Mouse (Mus musculus): ENCODE results near the gene C8a. TPM values are rescaled to one million over a fixed set of nuclear protein-coding genes. Genes with fewer than 3 reads are reported as not detected.

Gene C8a
- polyA plus RNA-seq, 1 experiment from 2014 or later, result not detected

DNA sequence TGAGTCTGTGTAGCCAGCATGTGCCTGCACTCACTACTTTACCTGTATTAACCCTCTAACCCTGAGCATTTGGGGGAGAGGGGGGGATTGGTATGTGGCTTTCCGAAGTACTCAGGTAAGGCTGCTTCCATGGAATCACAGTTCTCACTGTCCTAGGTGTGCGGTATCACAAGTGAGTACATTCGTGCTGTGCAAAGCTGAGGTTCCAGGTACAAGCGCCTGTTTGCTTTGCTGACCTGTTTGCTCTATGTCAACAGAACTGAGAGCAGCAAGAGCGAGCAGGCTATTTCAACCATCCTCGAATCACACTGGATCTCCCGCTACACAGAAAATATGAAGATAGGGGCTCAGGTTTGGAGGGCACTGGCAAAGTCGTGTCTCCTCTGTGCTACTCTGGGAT lies 110.1 kb downstream of the C8a start, which contains the start of gene C8b:
Gene C8b (plus strand): TSS at position 253 of the 400 bp plus-strand sequence.
- 82% methylated on average over 8 of the region's 8 CpGs for WGBS
- Histone ChIP-seq H3K4me1 (replicated peaks) (no peaks in the 10 kb centered on the region), H3K27ac (no peak within 1 kb of the TSS), H3K9ac (no peak within 1 kb of the TSS), H3K27me3 (peaks cover 10% of the 10 kb centered on the region; the same call in 1 of the 2 replicates), H3K9me3 (replicated peaks) (no peaks in the 10 kb centered on the region), H3K4me2 (no peak within 1 kb of the TSS), H3K36me3 (no peaks in the 10 kb centered on the region), H3K4me3 (no peak within 1 kb of the TSS)
- no peak for ATAC-seq (replicated peaks; ENCODE audit: insufficient number of reproducible peaks, insufficient read depth, low FRiP score, low read depth)

Other genes with a start within 250 kb of the C8a start
- 0.08 and 0.18 TPM in 2 replicates for gene C8b, start 110.1 kb downstream of the C8a start, polyA plus RNA-seq (2015; fragmentation: Nextera tagmentation; extraction: Ambion mirVana)
- gene Gm17662, start 19.1 kb downstream of the C8a start, polyA plus RNA-seq (2015; fragmentation: Nextera tagmentation; extraction: Ambion mirVana), result not detected in 2 replicates
- gene Fyb2, start 37.1 kb upstream of the C8a start, polyA plus RNA-seq (2015; fragmentation: Nextera tagmentation; extraction: Ambion mirVana), result 0.14 and 0.55 TPM in 2 replicates
- gene Prkaa2, start 233.5 kb upstream of the C8a start, polyA plus RNA-seq (2015; fragmentation: Nextera tagmentation; extraction: Ambion mirVana), result 39.2 and 46.6 TPM in 2 replicates

All from heart, embryonic 15.5 days (tissue).